Comparison of ENCODE assay signal across 21 mouse cellular contexts in genomic region chr7:144258332-144258731, GRCm38 (mm10).
DNase-seq lines count a peak whose midpoint lies in the region; ATAC-seq and TF ChIP-seq lines count a peak whose summit lies in the region.
"Had no signal": no experiment of that assay in that cellular context is flagged by ENCODE, and none has a peak within 500 bp of the region (broad histone marks: within the 10 kb centered on the region; RNA-seq: fewer than 3 reads in every experiment).

No protein-coding gene starts in this region.

- 45% methylated on average over 4 of the region's 4 CpGs for WGBS in forebrain, embryonic 14.5 days
- 76% methylated on average over 4 of the region's 4 CpGs for WGBS in forebrain, embryonic 10.5 days
- WGBS in hindbrain, embryonic 14.5 days = 44% methylated on average over 4 of the region's 4 CpGs
- 66% methylated on average over 4 of the region's 4 CpGs for WGBS in hindbrain, embryonic 11.5 days
- 57% methylated on average over 4 of the region's 4 CpGs for WGBS in midbrain, postnatal 0 days
- 66% methylated on average over 4 of the region's 4 CpGs for WGBS in midbrain, embryonic 15.5 days

- ATAC-seq in forebrain, embryonic 14.5 days = peak; percentile 36; the same call in 1 of the 2 replicates
- ATAC-seq in hindbrain, embryonic 14.5 days (ENCODE audit: low FRiP score) = no peak
- no peak for ATAC-seq in hindbrain, embryonic 11.5 days (ENCODE audit: low FRiP score)
- no peak for ATAC-seq in midbrain, postnatal 0 days (ENCODE audit: low FRiP score)
- no peak for ATAC-seq in midbrain, embryonic 15.5 days (replicated peaks)
- no peak for ATAC-seq in cerebellum, adult (ENCODE audit: insufficient number of reproducible peaks, low FRiP score, low TSS enrichment)
- ATAC-seq: intestine, embryonic 16.5 days had no signal

- H3K4me3 ChIP-seq in forebrain, embryonic 14.5 days (ENCODE audit: low read depth, low read length) = no peak overlapping the region
- no peak overlapping the region for H3K4me3 ChIP-seq in forebrain, embryonic 10.5 days
- H3K4me3 ChIP-seq in hindbrain, embryonic 14.5 days (replicated peaks; ENCODE audit: low read length) = no peak overlapping the region
- H3K4me3 ChIP-seq in hindbrain, embryonic 11.5 days (ENCODE audit: low read depth, low read length) = no peak overlapping the region
- no peak overlapping the region for H3K4me3 ChIP-seq in midbrain, postnatal 0 days (ENCODE audit: low read depth, low read length)
- H3K4me3 ChIP-seq in midbrain, embryonic 15.5 days = no peak overlapping the region
- no peak overlapping the region for H3K4me3 ChIP-seq in ES-E14 (ENCODE audit: insufficient read depth in 1 of 2, low read depth in 1 of 2, low read length in 2 of 2, poor library complexity in 1 of 2, severe bottlenecking in 1 of 2)
- H3K4me3 ChIP-seq: embryonic facial prominence, embryonic 15.5 days; erythroblast, embryonic 14.5 days; gastrocnemius, adult 2 months; heart, embryonic 13.5 days had no signal

- 0 out of 2 replicates have a peak, but pooled peaks cover 7% of the 10 kb centered on the region for H3K4me1 ChIP-seq in forebrain, embryonic 14.5 days (ENCODE audit: control insufficient read depth, insufficient read depth, low read length)
- peaks cover 19% of the 10 kb centered on the region for H3K4me1 ChIP-seq in forebrain, embryonic 10.5 days
- peaks cover 15% of the 10 kb centered on the region for H3K4me1 ChIP-seq in hindbrain, embryonic 14.5 days (replicated peaks; ENCODE audit: control insufficient read depth, insufficient read depth, low read length)
- H3K4me1 ChIP-seq in hindbrain, embryonic 11.5 days (replicated peaks; ENCODE audit: control insufficient read depth, insufficient read depth, low read length) = no peaks in the 10 kb centered on the region; the same call in 1 of the 2 replicates
- peaks cover 9% of the 10 kb centered on the region for H3K4me1 ChIP-seq in midbrain, postnatal 0 days (ENCODE audit: insufficient read depth, low read length)
- H3K4me1 ChIP-seq in midbrain, embryonic 15.5 days = peaks cover 23% of the 10 kb centered on the region
- H3K4me1 ChIP-seq in ES-E14 (ENCODE audit: control insufficient read depth in 2 of 2, insufficient read depth in 2 of 2, low read length in 2 of 2, poor library complexity in 1 of 2) = peaks cover 0 to 2% of the 10 kb centered on the region in 2 experiments; a peak in 2 of 4 replicates
- H3K4me1 ChIP-seq: embryonic facial prominence, embryonic 15.5 days; heart, embryonic 13.5 days had no signal

- no peaks in the 10 kb centered on the region for H3K9me3 ChIP-seq in forebrain, embryonic 14.5 days (replicated peaks; ENCODE audit: control insufficient read depth, low read length)
- H3K9me3 ChIP-seq in forebrain, embryonic 10.5 days = no peaks in the 10 kb centered on the region
- H3K9me3 ChIP-seq in hindbrain, embryonic 14.5 days (ENCODE audit: control insufficient read depth, low read length) = no peaks in the 10 kb centered on the region
- H3K9me3 ChIP-seq in hindbrain, embryonic 11.5 days (ENCODE audit: control insufficient read depth, low read length) = no peaks in the 10 kb centered on the region
- no peaks in the 10 kb centered on the region for H3K9me3 ChIP-seq in midbrain, postnatal 0 days (ENCODE audit: low read length)
- no peaks in the 10 kb centered on the region for H3K9me3 ChIP-seq in midbrain, embryonic 15.5 days
- H3K9me3 ChIP-seq in ES-E14 (ENCODE audit: control insufficient read depth, insufficient read depth, low read depth, low read length) = no peaks in the 10 kb centered on the region
- H3K9me3 ChIP-seq: embryonic facial prominence, embryonic 15.5 days; heart, embryonic 13.5 days had no signal

- no peak overlapping the region for H3K27ac ChIP-seq in forebrain, embryonic 14.5 days (ENCODE audit: low read depth, low read length)
- H3K27ac ChIP-seq in forebrain, embryonic 10.5 days = no peak overlapping the region
- no peak overlapping the region for H3K27ac ChIP-seq in hindbrain, embryonic 14.5 days
- no peak overlapping the region for H3K27ac ChIP-seq in hindbrain, embryonic 11.5 days (ENCODE audit: low read depth, low read length)
- H3K27ac ChIP-seq in midbrain, postnatal 0 days (ENCODE audit: low read depth, low read length) = no peak overlapping the region
- H3K27ac ChIP-seq in midbrain, embryonic 15.5 days = no peak overlapping the region
- no peak overlapping the region for H3K27ac ChIP-seq in ES-E14 (ENCODE audit: insufficient read depth, low read depth, low read length, poor library complexity, severe bottlenecking)
- H3K27ac ChIP-seq: embryonic facial prominence, embryonic 15.5 days; gastrocnemius, adult 2 months; heart, embryonic 13.5 days had no signal

- no peaks in the 10 kb centered on the region for H3K27me3 ChIP-seq in forebrain, embryonic 14.5 days (replicated peaks; ENCODE audit: control insufficient read depth, insufficient read depth, low read length)
- H3K27me3 ChIP-seq in forebrain, embryonic 10.5 days (ENCODE audit: poor library complexity, severe bottlenecking) = no peaks in the 10 kb centered on the region
- H3K27me3 ChIP-seq in hindbrain, embryonic 14.5 days (ENCODE audit: control insufficient read depth, insufficient read depth, low read length) = no peaks in the 10 kb centered on the region
- no peaks in the 10 kb centered on the region for H3K27me3 ChIP-seq in hindbrain, embryonic 11.5 days (ENCODE audit: control insufficient read depth, insufficient read depth, low read length)
- H3K27me3 ChIP-seq in midbrain, postnatal 0 days (ENCODE audit: insufficient read depth, low read length) = no peaks in the 10 kb centered on the region
- no peaks in the 10 kb centered on the region for H3K27me3 ChIP-seq in midbrain, embryonic 15.5 days (replicated peaks)

- no peak for TF ChIP-seq CTCF in midbrain, postnatal 0 days (IDR thresholded peaks at IDR 0.05)

- H3K4me2 ChIP-seq in forebrain, embryonic 14.5 days (ENCODE audit: low read length) = no peak overlapping the region
- H3K4me2 ChIP-seq in hindbrain, embryonic 14.5 days (replicated peaks) = no peak overlapping the region
- no peak overlapping the region for H3K4me2 ChIP-seq in hindbrain, embryonic 11.5 days (replicated peaks; ENCODE audit: low read depth, low read length)
- no peak overlapping the region for H3K4me2 ChIP-seq in midbrain, postnatal 0 days (ENCODE audit: low read depth, low read length, poor library complexity, severe bottlenecking)
- no peak overlapping the region for H3K4me2 ChIP-seq in midbrain, embryonic 15.5 days
- H3K4me2 ChIP-seq: embryonic facial prominence, embryonic 15.5 days; heart, embryonic 13.5 days had no signal

- no peak overlapping the region for H3K9ac ChIP-seq in forebrain, embryonic 14.5 days (ENCODE audit: low read length)
- no peak overlapping the region for H3K9ac ChIP-seq in hindbrain, embryonic 14.5 days
- no peak overlapping the region for H3K9ac ChIP-seq in hindbrain, embryonic 11.5 days (ENCODE audit: low read depth, low read length)
- no peak overlapping the region for H3K9ac ChIP-seq in midbrain, postnatal 0 days (replicated peaks; ENCODE audit: low read length, poor library complexity, severe bottlenecking)
- H3K9ac ChIP-seq in midbrain, embryonic 15.5 days = no peak overlapping the region
- H3K9ac ChIP-seq in ES-E14 (ENCODE audit: insufficient read depth, low read depth, low read length, poor library complexity, severe bottlenecking) = no peak overlapping the region
- H3K9ac ChIP-seq: embryonic facial prominence, embryonic 15.5 days; heart, embryonic 13.5 days had no signal

- no peaks in the 10 kb centered on the region for H3K36me3 ChIP-seq in forebrain, embryonic 14.5 days (ENCODE audit: control insufficient read depth, insufficient read depth, low read length)
- no peaks in the 10 kb centered on the region for H3K36me3 ChIP-seq in forebrain, embryonic 10.5 days (replicated peaks)
- H3K36me3 ChIP-seq in hindbrain, embryonic 14.5 days (replicated peaks; ENCODE audit: control insufficient read depth, insufficient read depth) = 0 out of 2 replicates have a peak, but pooled peaks cover 4% of the 10 kb centered on the region
- no peaks in the 10 kb centered on the region for H3K36me3 ChIP-seq in hindbrain, embryonic 11.5 days (ENCODE audit: control insufficient read depth, insufficient read depth, low read length)
- H3K36me3 ChIP-seq in midbrain, postnatal 0 days (ENCODE audit: insufficient read depth, low read length) = peaks cover 10% of the 10 kb centered on the region; the same call in 1 of the 2 replicates
- no peaks in the 10 kb centered on the region for H3K36me3 ChIP-seq in midbrain, embryonic 15.5 days (replicated peaks)
- no peaks in the 10 kb centered on the region for H3K36me3 ChIP-seq in ES-E14 (ENCODE audit: control insufficient read depth, insufficient read depth, low read length, poor library complexity, severe bottlenecking)
- H3K36me3 ChIP-seq: embryonic facial prominence, embryonic 15.5 days; heart, embryonic 13.5 days had no signal

- DNase-seq in forebrain, embryonic 14.5 days (ENCODE audit: low spot score) = peak; percentile 80
- no peak for DNase-seq in forebrain, embryonic 10.5 days (ENCODE audit: extremely low spot score, low spot score)
- DNase-seq in hindbrain, embryonic 14.5 days (ENCODE audit: low spot score) = peak; percentile 60
- DNase-seq in hindbrain, embryonic 11.5 days (ENCODE audit: low spot score) = no peak
- DNase-seq in midbrain, postnatal 0 days (ENCODE audit: low spot score) = peak; percentile 71
- no peak for DNase-seq in ES-E14 (ENCODE audit: low read depth, low spot score)
- DNase-seq: adrenal gland, adult 2 months; adrenal gland, postnatal 25 days; cerebellum, adult 11 months; cerebellum, adult 8-10 months; cerebellum, postnatal 14 days; embryo, embryonic 11 days; gastrocnemius, adult 2 months; gastrocnemius, postnatal 25 days; heart, postnatal 36 days had no signal

- in situ Hi-C loops in ES-E14 (cut with MboI; ENCODE audit: low sequenced_read_pairs in 2 of 2, unreplicated experiment in 2 of 2) = no loop called here

TF ChIP-seq in ES-E14, 5 proteins besides CTCF, POLR2A, EP300 and RAD21:
- no peak for TF ChIP-seq ZC3H11A (IDR thresholded peaks at IDR 0.05; ENCODE audit: borderline replicate concordance, low read depth, low read length)
- TF ChIP-seq CHD2 (IDR thresholded peaks at IDR 0.05; ENCODE audit: low read depth, low read length) = no peak
- no peak for TF ChIP-seq HCFC1 (IDR thresholded peaks at IDR 0.05; ENCODE audit: borderline replicate concordance, insufficient read depth, low read length)
- peak; percentile 85 for TF ChIP-seq ZNF384 (IDR thresholded peaks at IDR 0.05; ENCODE audit: low read depth, low read length)
- peak; percentile 65 for TF ChIP-seq MAFK (IDR thresholded peaks at IDR 0.05; ENCODE audit: insufficient read depth, low read depth, low read length)

Comparison
In these comparisons a context has a peak if more than half of its experiments do, and no peak if none do; other contexts are left out.
1. DNase-seq: peak in forebrain, embryonic 14.5 days (single experiment), hindbrain, embryonic 14.5 days (single experiment) and midbrain, postnatal 0 days (single experiment); none in forebrain, embryonic 10.5 days (single experiment), hindbrain, embryonic 11.5 days (single experiment) and ES-E14 (single experiment).